Comparison of ENCODE assay signal across 10 mouse cellular contexts in the genomic region with DNA sequence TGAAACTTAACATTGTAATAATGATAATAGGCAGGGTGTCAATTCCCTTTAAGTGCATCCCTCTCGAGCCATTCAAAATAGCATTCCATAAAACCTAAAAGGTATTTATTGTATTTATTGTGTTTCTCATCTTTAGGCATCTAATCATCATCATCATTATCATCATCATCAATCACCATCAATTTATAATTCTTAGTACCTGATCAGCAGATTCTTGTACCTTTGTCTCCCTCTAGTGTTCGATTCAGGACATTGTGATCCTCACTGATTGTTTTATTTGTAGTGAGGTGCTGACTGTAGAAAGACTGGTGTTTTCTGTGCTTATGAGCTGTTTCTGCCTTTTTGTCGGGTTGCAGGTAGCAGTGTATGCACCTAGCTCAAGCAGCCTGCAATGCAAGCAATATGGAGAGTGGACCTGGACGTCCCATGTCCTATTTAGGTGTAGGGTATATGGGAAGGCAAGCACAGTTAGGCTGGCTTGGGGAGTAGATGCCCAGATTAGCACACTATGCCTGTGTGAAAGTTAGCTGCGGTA.
A peak's percentile ranks its signal among the peaks of the same experiment; 100 is the strongest.
DNase-seq lines count a peak whose midpoint lies in the region; ATAC-seq lines count a peak whose summit lies in the region.
"Had no signal": no experiment of that assay in that cellular context is flagged by ENCODE, and none has a peak within 500 bp of the region (broad histone marks: within the 10 kb centered on the region; RNA-seq: fewer than 3 reads in every experiment).

No protein-coding gene starts in this region.

- H3K36me3 ChIP-seq in embryonic facial prominence, embryonic 11.5 days (replicated peaks; ENCODE audit: control insufficient read depth, insufficient read depth, low read depth, low read length): no peaks in the 10 kb centered on the region
- no peaks in the 10 kb centered on the region for H3K36me3 ChIP-seq in embryonic facial prominence, embryonic 10.5 days (replicated peaks)
- H3K36me3 ChIP-seq: limb, embryonic 15.5 days had no signal

- H3K4me1 ChIP-seq in embryonic facial prominence, embryonic 11.5 days (ENCODE audit: control insufficient read depth, insufficient read depth, low read length): no peaks in the 10 kb centered on the region
- no peaks in the 10 kb centered on the region for H3K4me1 ChIP-seq in embryonic facial prominence, embryonic 10.5 days
- H3K4me1 ChIP-seq: limb, embryonic 15.5 days had no signal

- no peak overlapping the region for H3K27ac ChIP-seq in embryonic facial prominence, embryonic 11.5 days (replicated peaks; ENCODE audit: low read depth, low read length)
- no peak overlapping the region for H3K27ac ChIP-seq in embryonic facial prominence, embryonic 10.5 days (replicated peaks)
- H3K27ac ChIP-seq: limb, embryonic 15.5 days had no signal

- peak; percentile 33 for DNase-seq in embryonic facial prominence, embryonic 11.5 days (ENCODE audit: low spot score)
- no peak for DNase-seq in embryonic facial prominence, embryonic 10.5 days (ENCODE audit: low spot score)
- DNase-seq in 3T3-L1 (ENCODE audit: low read depth, low spot score): peak; percentile 34
- DNase-seq in embryo, embryonic 11.5 days (ENCODE audit: low read depth, low spot score): peak; percentile 4
- DNase-seq in layer of hippocampus, postnatal 10 days (ENCODE audit: low spot score in 2 of 2): peak; percentile 4 to 12
- no peak for DNase-seq in gastrocnemius, postnatal 14 days
- no peak for DNase-seq in adrenal gland, postnatal 25 days

- H3K27me3 ChIP-seq in embryonic facial prominence, embryonic 11.5 days (ENCODE audit: control insufficient read depth, insufficient read depth, low read length): no peaks in the 10 kb centered on the region
- H3K27me3 ChIP-seq in embryonic facial prominence, embryonic 10.5 days (replicated peaks; ENCODE audit: low read depth, poor library complexity, severe bottlenecking): no peaks in the 10 kb centered on the region
- H3K27me3 ChIP-seq: limb, embryonic 15.5 days had no signal

- no peak overlapping the region for H3K4me3 ChIP-seq in embryonic facial prominence, embryonic 11.5 days (ENCODE audit: low read depth, low read length)
- no peak overlapping the region for H3K4me3 ChIP-seq in embryonic facial prominence, embryonic 10.5 days
- H3K4me3 ChIP-seq: erythroblast, embryonic 14.5 days; limb, embryonic 15.5 days had no signal

- no peak for ATAC-seq in embryonic facial prominence, embryonic 11.5 days (replicated peaks; ENCODE audit: insufficient number of reproducible peaks, low FRiP score, low TSS enrichment, low read depth)
- no peak for ATAC-seq in CD4-positive, CD25-positive, alpha-beta regulatory T cell, adult 4 months

- intact Hi-C loops in gastrocnemius, postnatal 14 days (cut with DNase I; ENCODE audit: low total_unique reads): no loop called here

- no peak overlapping the region for H3K9ac ChIP-seq in embryonic facial prominence, embryonic 11.5 days (replicated peaks; ENCODE audit: low read length)
- H3K9ac ChIP-seq: limb, embryonic 15.5 days had no signal

- no peaks in the 10 kb centered on the region for H3K9me3 ChIP-seq in embryonic facial prominence, embryonic 11.5 days (replicated peaks; ENCODE audit: control insufficient read depth, low read length)
- no peaks in the 10 kb centered on the region for H3K9me3 ChIP-seq in embryonic facial prominence, embryonic 10.5 days
- H3K9me3 ChIP-seq: limb, embryonic 15.5 days had no signal

- WGBS in embryonic facial prominence, embryonic 11.5 days: 24% methylated on average over 5 of the region's 5 CpGs
- WGBS in embryonic facial prominence, embryonic 10.5 days: 29% methylated on average over 5 of the region's 5 CpGs

- H3K4me2 ChIP-seq in embryonic facial prominence, embryonic 11.5 days (ENCODE audit: low read depth, low read length): no peak overlapping the region
- H3K4me2 ChIP-seq: limb, embryonic 15.5 days had no signal

Comparison
In these comparisons a context has a peak if more than half of its experiments do, and no peak if none do; other contexts are left out.
1. DNase-seq: peak in embryonic facial prominence, embryonic 11.5 days (single experiment), 3T3-L1 (single experiment), embryo, embryonic 11.5 days (single experiment) and layer of hippocampus, postnatal 10 days (2 of 2); none in embryonic facial prominence, embryonic 10.5 days (single experiment), gastrocnemius, postnatal 14 days (single experiment) and adrenal gland, postnatal 25 days (single experiment).